Comparison of ENCODE assay signal across 11 mouse cellular contexts in the genomic region with DNA sequence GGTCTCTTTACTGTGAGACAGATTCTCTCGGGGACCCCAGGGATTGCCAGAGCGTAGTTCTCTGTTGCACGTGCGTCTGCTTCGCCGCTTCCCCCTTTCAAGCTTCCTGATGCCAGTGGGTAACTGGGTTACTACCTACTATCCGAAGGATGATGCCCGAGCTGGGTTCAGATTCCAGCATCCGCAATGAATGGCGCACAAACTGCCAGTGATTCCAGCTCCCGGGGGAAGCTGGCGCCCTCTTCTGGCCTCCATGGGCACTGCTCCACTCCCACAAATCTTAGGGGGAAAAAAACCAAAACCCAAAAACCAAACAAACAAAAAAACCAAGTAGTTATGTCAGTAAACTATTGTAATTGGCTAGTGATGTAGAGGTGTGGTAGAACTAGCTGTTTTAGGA. TPM values are rescaled to one million over a fixed set of nuclear protein-coding genes. Genes with fewer than 3 reads are reported as not detected.
DNase-seq lines count a peak whose midpoint lies in the region; ATAC-seq lines count a peak whose summit lies in the region.
"Had no signal": no experiment of that assay in that cellular context is flagged by ENCODE, and none has a peak within 500 bp of the region (broad histone marks: within the 10 kb centered on the region; RNA-seq: fewer than 3 reads in every experiment).

No protein-coding gene starts in this region.

- H3K9me3 ChIP-seq in midbrain, embryonic 14.5 days (ENCODE audit: control insufficient read depth, low read length): no peaks in the 10 kb centered on the region
- no peaks in the 10 kb centered on the region for H3K9me3 ChIP-seq in midbrain, embryonic 15.5 days

- no peaks in the 10 kb centered on the region for H3K36me3 ChIP-seq in midbrain, embryonic 14.5 days (ENCODE audit: control insufficient read depth, insufficient read depth, low read length)
- H3K36me3 ChIP-seq in midbrain, embryonic 15.5 days (replicated peaks): no peaks in the 10 kb centered on the region

- H3K4me3 ChIP-seq in midbrain, embryonic 14.5 days (replicated peaks; ENCODE audit: low read depth, low read length): no peak overlapping the region
- H3K4me3 ChIP-seq in midbrain, embryonic 15.5 days: no peak overlapping the region

- no peak overlapping the region for H3K4me2 ChIP-seq in midbrain, embryonic 14.5 days (ENCODE audit: low read length)
- no peak overlapping the region for H3K4me2 ChIP-seq in midbrain, embryonic 15.5 days

- ATAC-seq in midbrain, embryonic 14.5 days (ENCODE audit: low FRiP score, low TSS enrichment): no peak
- no peak for ATAC-seq in midbrain, embryonic 15.5 days (replicated peaks)

- H3K27me3 ChIP-seq in midbrain, embryonic 14.5 days (ENCODE audit: control insufficient read depth, insufficient read depth, low read length): no peaks in the 10 kb centered on the region
- H3K27me3 ChIP-seq in midbrain, embryonic 15.5 days (replicated peaks): no peaks in the 10 kb centered on the region

- no peaks in the 10 kb centered on the region for H3K4me1 ChIP-seq in midbrain, embryonic 14.5 days (ENCODE audit: control insufficient read depth, insufficient read depth, low read length)
- no peaks in the 10 kb centered on the region for H3K4me1 ChIP-seq in midbrain, embryonic 15.5 days

- peak; percentile 29 for DNase-seq in gastrocnemius, postnatal 10 days
- no peak for DNase-seq in gastrocnemius, adult 8-10 months (ENCODE audit: low spot score in 2 of 2)
- DNase-seq in midbrain, embryonic 14.5 days: peak; percentile 46
- peak; percentile 12 for DNase-seq in cerebellum, adult 8-10 months
- DNase-seq in mesoderm, embryonic 11.5 days (ENCODE audit: low read depth, low spot score): peak; percentile 29
- no peak for DNase-seq in gastrocnemius, adult 18-20 months (ENCODE audit: low spot score)
- DNase-seq in gastrocnemius, postnatal 4 days (ENCODE audit: low spot score in 2 of 2): no peak

- no peak overlapping the region for H3K27ac ChIP-seq in midbrain, embryonic 14.5 days (replicated peaks; ENCODE audit: low read depth, low read length)
- H3K27ac ChIP-seq in midbrain, embryonic 15.5 days: no peak overlapping the region

- H3K9ac ChIP-seq in midbrain, embryonic 14.5 days (replicated peaks; ENCODE audit: low read length): no peak overlapping the region
- H3K9ac ChIP-seq in midbrain, embryonic 15.5 days: no peak overlapping the region

- 33% methylated on average over 12 of the region's 12 CpGs for WGBS in midbrain, embryonic 14.5 days
- WGBS in midbrain, embryonic 15.5 days: 25% methylated on average over 12 of the region's 12 CpGs

RNA-seq across cellular contexts. Expression of gene Mobp, which starts 53.2 kb away (rescaled TPM):
- under 1 TPM in 1 of 2 experiments, not detected in 1; 0.77 TPM for total RNA-seq in gastrocnemius, postnatal 10 days (2021)
- not detected for total RNA-seq in gastrocnemius, adult 8-10 months (2022)
- not detected in 2 replicates for polyA plus RNA-seq in midbrain, embryonic 14.5 days (2014; fragmentation: Nextera tagmentation; extraction: Ambion mirVana)
- polyA plus RNA-seq in midbrain, embryonic 15.5 days (2015; fragmentation: Nextera tagmentation; extraction: Ambion mirVana): not detected in 2 replicates
- not detected for total RNA-seq in gastrocnemius, adult 18-20 months (2021)
- not detected for total RNA-seq in gastrocnemius, postnatal 4 days (2021)
- polyA plus RNA-seq: heart, embryonic 14.5 days; liver, embryonic 16.5 days; stomach, embryonic 14.5 days had no signal

Comparison
In these comparisons a context has a peak if more than half of its experiments do, and no peak if none do; other contexts are left out.
1. DNase-seq: peak in gastrocnemius, postnatal 10 days (single experiment), midbrain, embryonic 14.5 days (single experiment), cerebellum, adult 8-10 months (single experiment) and mesoderm, embryonic 11.5 days (single experiment); none in gastrocnemius, adult 8-10 months (0 of 2), gastrocnemius, adult 18-20 months (single experiment) and gastrocnemius, postnatal 4 days (0 of 2).